Mouse (Mus musculus): Measurements from ENCODE around the gene Acbd6.
A peak's percentile ranks its signal among the peaks of the same experiment; 100 is the strongest.

- TF ChIP-seq CTCF (IDR thresholded peaks at IDR 0.05; ENCODE audit: low read depth, low read length) (peak; percentile 71), POLR2A (IDR thresholded peaks at IDR 0.05; ENCODE audit: extremely low read depth, insufficient read depth, low read length) (no peak)
Observed at GRCm38 (mm10) chr1:155564741-155565140, 6.8 kb downstream of the Acbd6 start.

Data from liver, adult 2 months (tissue).